Mouse (Mus musculus) kidney, postnatal 0 days (tissue): ENCODE results near the gene Adra2c. TPM values are rescaled to one million over a fixed set of nuclear protein-coding genes. Genes with fewer than 3 reads are reported as not detected.

ENCODE experiments used
- ATAC-seq: fragments of 200-750 bp; cut with Nextera tagmentation; replicated peaks from 2 replicates; pipeline ENCODE4 v1.8.0; 2017; ENCODE audit warnings: low read depth, moderate number of reproducible peaks, moderate TSS enrichment, moderate library complexity; ENCODE audit not compliant: low FRiP score
- DNase-seq: peaks from one replicate; pipeline ENCODE4 v3.0.0-alpha.2; 2016; ENCODE audit warnings: low spot score
- H3K27ac ChIP-seq: fragments of 300-500 bp; sonication (generic); 2 replicates; pipeline ENCODE4 v1.5.1; 2014; ENCODE audit warnings: mild to moderate bottlenecking
- H3K27me3 ChIP-seq: fragments of 300-500 bp; sonication (generic); 2 replicates; pipeline ENCODE4 v1.6.1; 2014; ENCODE audit warnings: low read length, mixed read lengths; ENCODE audit not compliant: insufficient read depth
- H3K36me3 ChIP-seq: fragments of 300-500 bp; sonication (generic); 2 replicates; pipeline ENCODE4 v1.6.1; 2014; ENCODE audit warnings: low read length, mixed read lengths; ENCODE audit not compliant: insufficient read depth
- H3K4me1 ChIP-seq: fragments of 300-500 bp; sonication (generic); replicated peaks from 2 replicates; pipeline ENCODE4 v1.6.1; 2014; ENCODE audit warnings: antibody characterized with exemption, low read length, mixed read lengths; ENCODE audit not compliant: insufficient read depth
- H3K4me2 ChIP-seq: fragments of 300-500 bp; sonication (generic); 2 replicates; pipeline ENCODE4 v1.6.1; 2014; ENCODE audit warnings: mild to moderate bottlenecking, low read length, moderate library complexity, mixed read lengths
- H3K4me3 ChIP-seq: fragments of 300-500 bp; sonication (generic); replicated peaks from 2 replicates; pipeline ENCODE4 v1.5.1; 2014; ENCODE audit warnings: low read depth, low read length
- H3K9ac ChIP-seq: fragments of 300-500 bp; sonication (generic); 2 replicates; pipeline ENCODE4 v1.6.1; 2014; ENCODE audit warnings: low read depth, low read length
- H3K9me3 ChIP-seq: fragments of 300-500 bp; sonication (generic); replicated peaks from 2 replicates; pipeline ENCODE4 v1.6.1; 2016; ENCODE audit warnings: low read length, inconsistent platforms, mixed read lengths
- CTCF ChIP-seq: IDR thresholded peaks from 2 replicates; pipeline ENCODE4 v1.5.1; 2016; ENCODE audit warnings: antibody characterized with exemption, low read depth, mild to moderate bottlenecking, moderate library complexity
- WGBS: fragments of 180-500 bp; shearing (Covaris S2); extraction: QIAGEN DNeasy Blood & Tissue Kit; methylation state at CpG from one replicate; pipeline ENCODE4 v1.1.7; 2014; 5-methylcytosine and 5-hydroxymethylcytosine counted together
- polyA plus RNA-seq: library from polyadenylated mRNA; unstranded; fragments of >200 nt; fragmentation: Nextera tagmentation; extraction: Ambion mirVana; gene quantifications from 2 replicates; pipeline ENCODE4 v1.2.1, GENCODE M21; 2015

The Adra2c gene
- polyA plus RNA-seq, 1 experiment from 2014 or later, result 0.21 TPM

- no peak for TF ChIP-seq CTCF
- H3K4me1 ChIP-seq, result no peaks in the 10 kb centered on the region
- H3K27ac ChIP-seq, result no peak overlapping the region
- no peaks in the 10 kb centered on the region for H3K36me3 ChIP-seq
- no peak overlapping the region for H3K9ac ChIP-seq
- ATAC-seq (no peak), DNase-seq (no peak)
- H3K9me3 ChIP-seq, result no peaks in the 10 kb centered on the region
- 67% methylated on average over 10 of the region's 10 CpGs for WGBS
- H3K27me3 ChIP-seq, result no peaks in the 10 kb centered on the region
- H3K4me2 ChIP-seq, result no peak overlapping the region
- H3K4me3 ChIP-seq, result no peak overlapping the region
These were observed 27.2 kb downstream of the Adra2c start for GRCm38 (mm10) chr5:35305332-35305731.

GRCm38 (mm10) chr5:35306692-35307091 is 28.6 kb downstream of the Adra2c start:
- Histone ChIP-seq H3K4me3 (no peak overlapping the region), H3K9ac (no peak overlapping the region), H3K27ac (no peak overlapping the region), H3K9me3 (no peaks in the 10 kb centered on the region), H3K36me3 (no peaks in the 10 kb centered on the region), H3K4me1 (no peaks in the 10 kb centered on the region), H3K27me3 (no peaks in the 10 kb centered on the region), H3K4me2 (no peak overlapping the region)
- ATAC-seq, result no peak
- TF ChIP-seq CTCF, result no peak
- DNase-seq, result no peak
- 94% methylated on average over 1 of the region's 1 CpGs for WGBS

GRCm38 (mm10) chr5:35309853-35310252 is 31.7 kb downstream of the Adra2c start:
- 33% methylated on average over 7 of the region's 7 CpGs for WGBS
- Histone ChIP-seq H3K27ac (no peak overlapping the region), H3K4me1 (peaks cover 11% of the 10 kb centered on the region; the same call in 1 of the 2 replicates), H3K9ac (no peak overlapping the region), H3K9me3 (no peaks in the 10 kb centered on the region), H3K4me3 (no peak overlapping the region), H3K4me2 (no peak overlapping the region), H3K27me3 (no peaks in the 10 kb centered on the region), H3K36me3 (no peaks in the 10 kb centered on the region)
- TF ChIP-seq CTCF, result no peak
- no peak for DNase-seq
- ATAC-seq, result no peak

GRCm38 (mm10) chr5:35311738-35312250 is 33.7 kb downstream of the Adra2c start:
- H3K9me3 ChIP-seq, result no peaks in the 10 kb centered on the region
- H3K36me3 ChIP-seq, result no peaks in the 10 kb centered on the region
- H3K27me3 ChIP-seq, result no peaks in the 10 kb centered on the region
- WGBS, result 84% methylated on average over 5 of the region's 5 CpGs
- ATAC-seq (no peak), DNase-seq (no peak)
- no peak for TF ChIP-seq CTCF
- peaks cover 11% of the 10 kb centered on the region; the same call in 1 of the 2 replicates for H3K4me1 ChIP-seq
- no peak overlapping the region for H3K4me2 ChIP-seq
- H3K27ac ChIP-seq, result no peak overlapping the region
- H3K4me3 ChIP-seq, result no peak overlapping the region
- no peak overlapping the region for H3K9ac ChIP-seq

- ATAC-seq (peak; percentile 65), DNase-seq (peak; percentile 45)
- no peak for TF ChIP-seq CTCF
- Histone ChIP-seq H3K9me3 (no peaks in the 10 kb centered on the region), H3K27me3 (no peaks in the 10 kb centered on the region), H3K4me2 (peak overlapping the region; percentile 52), H3K4me3 (peak overlapping the region; percentile 17; the same call in 1 of the 2 replicates), H3K4me1 (peaks cover 11% of the 10 kb centered on the region; the same call in 1 of the 2 replicates), H3K27ac (peak overlapping the region; percentile 71), H3K9ac (no peak overlapping the region), H3K36me3 (no peaks in the 10 kb centered on the region)
- 1% methylated on average over 21 of the region's 21 CpGs for WGBS
These were observed 35.2 kb downstream of the Adra2c start for GRCm38 (mm10) chr5:35313231-35313821.

- ATAC-seq (peak; percentile 34; the same call in 1 of the 2 replicates), DNase-seq (peak; percentile 9)
- Histone ChIP-seq H3K4me1 (peaks cover 11% of the 10 kb centered on the region; the same call in 1 of the 2 replicates), H3K27ac (peak overlapping the region; percentile 71), H3K4me2 (peak overlapping the region; percentile 52), H3K9me3 (no peaks in the 10 kb centered on the region), H3K9ac (no peak overlapping the region), H3K36me3 (no peaks in the 10 kb centered on the region), H3K4me3 (peak overlapping the region; percentile 17; the same call in 1 of the 2 replicates), H3K27me3 (no peaks in the 10 kb centered on the region)
- no peak for TF ChIP-seq CTCF
- WGBS, result 13% methylated on average over 18 of the region's 18 CpGs
These were observed 35.9 kb downstream of the Adra2c start for GRCm38 (mm10) chr5:35313826-35314586.
